Mouse (Mus musculus) liver, postnatal 0 days (tissue): ENCODE measurements around the gene Plcb3. TPM values are rescaled to one million over a fixed set of nuclear protein-coding genes. Genes with fewer than 3 reads are reported as not detected.

ENCODE experiments used
- ATAC-seq: fragments of 200-750 bp; cut with Nextera tagmentation; 2 replicates; pipeline ENCODE4 v1.8.0; 2017; ENCODE audit warnings: mild to moderate bottlenecking, moderate library complexity
- DNase-seq: peaks from one replicate; pipeline ENCODE4 v3.0.0-alpha.2; 2016
- H3K27ac ChIP-seq: fragments of 300-500 bp; sonication (generic); 2 replicates; pipeline ENCODE4 v1.5.1; 2014; ENCODE audit warnings: antibody characterized with exemption, moderate library complexity, mild to moderate bottlenecking, low read depth
- H3K27me3 ChIP-seq: fragments of 300-500 bp; sonication (generic); 2 replicates; pipeline ENCODE4 v1.6.1; 2014; ENCODE audit warnings: low read length, control low read depth, mixed read lengths; ENCODE audit not compliant: insufficient read depth
- H3K36me3 ChIP-seq: fragments of 300-500 bp; sonication (generic); replicated peaks from 2 replicates; pipeline ENCODE4 v1.6.1; 2014; ENCODE audit warnings: mild to moderate bottlenecking, control low read depth, low read length, moderate library complexity, mixed read lengths; ENCODE audit not compliant: insufficient read depth
- H3K4me1 ChIP-seq: fragments of 300-500 bp; sonication (generic); 2 replicates; pipeline ENCODE4 v1.6.1; 2014; ENCODE audit warnings: antibody characterized with exemption, mild to moderate bottlenecking, control low read depth; ENCODE audit not compliant: insufficient read depth
- H3K4me2 ChIP-seq: fragments of 300-500 bp; sonication (generic); 2 replicates; pipeline ENCODE4 v1.6.1; 2014; ENCODE audit warnings: low read depth, mild to moderate bottlenecking, low read length, moderate library complexity, mixed read lengths
- H3K4me3 ChIP-seq: fragments of 300-500 bp; sonication (generic); 2 replicates; pipeline ENCODE4 v1.5.1; 2014; ENCODE audit warnings: low read depth, low read length
- H3K9ac ChIP-seq: fragments of 300-500 bp; sonication (generic); replicated peaks from 2 replicates; pipeline ENCODE4 v1.6.1; 2014; ENCODE audit warnings: mild to moderate bottlenecking, moderate library complexity
- H3K9me3 ChIP-seq: fragments of 300-500 bp; sonication (generic); 2 replicates; pipeline ENCODE4 v1.6.1; 2016; ENCODE audit warnings: mild to moderate bottlenecking, control low read depth, low read length, mixed read lengths
- CTCF ChIP-seq: sonication (generic); IDR thresholded peaks from 2 replicates; pipeline ENCODE4 v1.5.1; 2016; ENCODE audit warnings: antibody characterized with exemption, low read depth
- EP300 ChIP-seq: IDR thresholded peaks from 2 replicates; pipeline ENCODE4 v1.6.1; 2016; ENCODE audit warnings: antibody characterized with exemption, low read depth, mild to moderate bottlenecking
- WGBS: fragments of 180-500 bp; shearing (Covaris S2); extraction: QIAGEN DNeasy Blood & Tissue Kit; methylation state at CpG from one replicate; pipeline ENCODE4 v1.1.7; 2014; ENCODE audit not compliant: insufficient replicate concordance; 5-methylcytosine and 5-hydroxymethylcytosine counted together
- polyA plus RNA-seq: library from polyadenylated mRNA; unstranded; fragments of >200 nt; fragmentation: Nextera tagmentation; extraction: Ambion mirVana; gene quantifications from 2 replicates; pipeline ENCODE4 v1.2.1, GENCODE M21; 2015

The Plcb3 gene
- polyA plus RNA-seq, 1 experiment from 2014 or later: 3.5 TPM

GRCm38 (mm10) chr19:6968491-6969271 is 7.6 kb downstream of the Plcb3 start:
- WGBS: 10% methylated on average over 15 of the region's 15 CpGs
- Histone ChIP-seq H3K27me3 (no peaks in the 10 kb centered on the region), H3K4me3 (peak overlapping the region; percentile 62), H3K4me2 (peak overlapping the region; percentile 80), H3K9me3 (no peaks in the 10 kb centered on the region), H3K36me3 (peaks cover 15% of the 10 kb centered on the region), H3K27ac (no peak overlapping the region), H3K4me1 (peaks cover 26% of the 10 kb centered on the region), H3K9ac (peak overlapping the region; percentile 69)
- ATAC-seq: no peak
- peak; percentile 52 for DNase-seq
- TF ChIP-seq CTCF: no peak
- TF ChIP-seq EP300: no peak

DNA sequence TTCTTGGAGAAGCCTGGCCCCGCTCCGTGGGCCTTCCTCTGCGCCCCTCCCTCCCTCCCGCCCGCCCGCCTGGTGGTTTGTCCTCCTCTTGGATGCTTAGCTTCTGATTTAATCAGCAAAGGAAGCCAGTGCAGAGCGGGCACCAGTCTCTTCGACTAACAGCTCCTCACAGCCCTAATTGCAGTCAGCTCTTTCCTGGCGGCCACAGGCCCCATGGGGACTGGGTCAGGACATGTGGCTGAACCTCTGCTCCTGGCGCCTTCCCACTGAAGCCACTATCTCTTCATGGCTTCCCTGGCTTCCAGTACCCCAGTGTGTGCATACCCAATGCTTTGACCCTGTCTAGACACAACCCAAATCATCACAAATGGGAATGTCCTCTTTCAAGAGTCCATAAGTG is 19.8 kb downstream of the Plcb3 start:
- ATAC-seq (no peak), DNase-seq (no peak)
- Histone ChIP-seq H3K4me1 (peaks cover 12% of the 10 kb centered on the region), H3K36me3 (peaks cover 30% of the 10 kb centered on the region), H3K4me3 (no peak overlapping the region), H3K4me2 (no peak overlapping the region), H3K27ac (no peak overlapping the region), H3K9ac (no peak overlapping the region), H3K27me3 (no peaks in the 10 kb centered on the region), H3K9me3 (no peaks in the 10 kb centered on the region)
- TF ChIP-seq EP300 (no peak), CTCF (no peak)
- WGBS: 84% methylated on average over 10 of the region's 10 CpGs

- Histone ChIP-seq H3K9me3 (no peaks in the 10 kb centered on the region), H3K27me3 (no peaks in the 10 kb centered on the region), H3K4me1 (peaks cover 16% of the 10 kb centered on the region), H3K9ac (no peak overlapping the region), H3K36me3 (peaks cover 30% of the 10 kb centered on the region), H3K4me2 (no peak overlapping the region), H3K27ac (no peak overlapping the region), H3K4me3 (no peak overlapping the region)
- 78% methylated on average over 6 of the region's 7 CpGs for WGBS
- DNase-seq (peak; percentile 31), ATAC-seq (no peak)
- TF ChIP-seq CTCF (peak; percentile 7; the same call in 1 of the 2 replicates), EP300 (no peak)
These were observed 20.8 kb downstream of the Plcb3 start for GRCm38 (mm10) chr19:6955424-6955823.

- H3K9me3 ChIP-seq: no peaks in the 10 kb centered on the region
- no peak overlapping the region for H3K27ac ChIP-seq
- H3K27me3 ChIP-seq: no peaks in the 10 kb centered on the region
- peaks cover 21% of the 10 kb centered on the region for H3K4me1 ChIP-seq
- H3K4me2 ChIP-seq: no peak overlapping the region
- WGBS: 76% methylated on average over 9 of the region's 9 CpGs
- H3K36me3 ChIP-seq: peaks cover 21% of the 10 kb centered on the region
- H3K4me3 ChIP-seq: no peak overlapping the region
- ATAC-seq (no peak), DNase-seq (peak; percentile 58)
- no peak overlapping the region for H3K9ac ChIP-seq
- TF ChIP-seq CTCF: peak; percentile 68
- no peak for TF ChIP-seq EP300
These were observed 22.2 kb downstream of the Plcb3 start for GRCm38 (mm10) chr19:6954046-6954445.

DNA sequence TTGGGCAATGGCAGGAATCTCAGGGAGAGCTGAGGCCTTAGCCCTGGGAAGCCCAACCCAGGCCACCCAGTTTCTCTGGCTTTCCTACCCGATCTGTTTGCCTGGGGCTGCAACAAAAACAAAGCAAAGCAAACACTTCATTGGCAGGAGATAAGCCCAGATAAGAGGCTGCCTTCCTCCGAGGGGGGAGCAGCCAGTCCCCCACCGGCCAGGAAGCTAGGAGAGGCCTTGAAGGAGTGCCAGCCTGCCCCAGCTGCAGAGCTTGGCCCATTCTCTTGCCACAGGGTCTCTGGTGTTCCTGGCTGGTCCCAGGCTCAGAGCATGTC is 23.6 kb downstream of the Plcb3 start:
- H3K27me3 ChIP-seq: no peaks in the 10 kb centered on the region
- peaks cover 17% of the 10 kb centered on the region for H3K36me3 ChIP-seq
- WGBS: 14% methylated on average over 3 of the region's 3 CpGs
- H3K4me1 ChIP-seq: peaks cover 21% of the 10 kb centered on the region
- H3K9ac ChIP-seq: peak overlapping the region; percentile 64
- TF ChIP-seq CTCF (no peak), EP300 (no peak)
- H3K4me3 ChIP-seq: peak overlapping the region; percentile 60
- peak overlapping the region; percentile 89 for H3K27ac ChIP-seq
- ATAC-seq: no peak
- H3K4me2 ChIP-seq: peak overlapping the region; percentile 100
- DNase-seq: no peak
- no peaks in the 10 kb centered on the region for H3K9me3 ChIP-seq

- Histone ChIP-seq H3K4me3 (peak overlapping the region; percentile 60), H3K9me3 (no peaks in the 10 kb centered on the region), H3K36me3 (peaks cover 12% of the 10 kb centered on the region), H3K4me2 (peak overlapping the region; percentile 100), H3K9ac (peak overlapping the region; percentile 64), H3K27me3 (no peaks in the 10 kb centered on the region), H3K4me1 (peaks cover 21% of the 10 kb centered on the region), H3K27ac (peak overlapping the region; percentile 89)
- TF ChIP-seq CTCF (no peak), EP300 (0 out of 2 replicates have a peak, but pooled peaks have one; percentile 7)
- 3% methylated on average over 31 of the region's 31 CpGs for WGBS
- peak; percentile 78 for DNase-seq
- peak; percentile 43 for ATAC-seq
These were observed 24.1 kb downstream of the Plcb3 start for GRCm38 (mm10) chr19:6951994-6952711.
